In the genomic region with DNA sequence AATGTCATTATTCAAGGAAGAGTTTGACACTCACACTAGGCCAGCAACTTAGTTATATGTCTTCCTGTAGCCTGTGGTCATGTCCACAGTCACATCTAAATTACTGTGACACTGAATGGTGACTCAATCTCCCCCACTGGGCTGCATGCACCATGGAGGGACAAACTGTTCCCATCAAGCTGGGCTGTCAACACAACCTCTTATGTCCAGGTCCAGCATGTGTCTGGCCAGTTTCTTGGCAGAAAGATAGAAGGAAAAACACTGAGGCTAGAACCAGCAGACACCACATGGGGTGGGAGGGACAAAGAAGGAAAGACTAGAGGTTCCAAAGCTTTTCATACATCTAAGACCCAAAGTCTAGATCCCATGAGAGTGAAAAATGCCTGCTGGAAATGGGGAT, we compare ENCODE assay signal across 20 mouse cellular contexts.
DNase-seq lines count a peak whose midpoint lies in the region; ATAC-seq and TF ChIP-seq lines count a peak whose summit lies in the region.
"Had no signal": no experiment of that assay in that cellular context is flagged by ENCODE, and none has a peak within 500 bp of the region (broad histone marks: within the 10 kb centered on the region; RNA-seq: fewer than 3 reads in every experiment).

No protein-coding gene starts in this region.

- H3K27me3 ChIP-seq in kidney, adult 2 months (replicated peaks; ENCODE audit: control insufficient read depth, insufficient read depth, low read length), result no peaks in the 10 kb centered on the region
- H3K27me3 ChIP-seq in kidney, embryonic 14.5 days (ENCODE audit: control insufficient read depth, insufficient read depth, low read length), result no peaks in the 10 kb centered on the region
- H3K27me3 ChIP-seq: CH12.LX; intestine, embryonic 15.5 days; limb, embryonic 12.5 days; liver, embryonic 13.5 days; lung, embryonic 15.5 days had no signal

- H3K27ac ChIP-seq in kidney, adult 2 months (ENCODE audit: insufficient read depth, low read depth, low read length), result no peak overlapping the region
- H3K27ac ChIP-seq in kidney, embryonic 14.5 days (ENCODE audit: low read depth, low read length), result no peak overlapping the region
- H3K27ac ChIP-seq: embryonic facial prominence, embryonic 10.5 days; hindbrain, embryonic 14.5 days; intestine, embryonic 15.5 days; limb, embryonic 12.5 days; liver, embryonic 13.5 days; lung, embryonic 15.5 days; midbrain, embryonic 12.5 days; neural tube, embryonic 12.5 days had no signal

- no peak for TF ChIP-seq POLR2A in kidney, adult 2 months (IDR thresholded peaks at IDR 0.05; ENCODE audit: low read depth, low read length)

- no peaks in the 10 kb centered on the region for H3K36me3 ChIP-seq in kidney, adult 2 months (ENCODE audit: control insufficient read depth, insufficient read depth, low read length)
- no peaks in the 10 kb centered on the region; the same call in 1 of the 2 replicates for H3K36me3 ChIP-seq in kidney, embryonic 14.5 days (ENCODE audit: control insufficient read depth, insufficient read depth, low read length)
- H3K36me3 ChIP-seq: intestine, embryonic 15.5 days; liver, embryonic 13.5 days; lung, embryonic 15.5 days had no signal

- H3K4me3 ChIP-seq in kidney, adult 2 months (ENCODE audit: insufficient read depth, low read depth, low read length), result no peak overlapping the region
- H3K4me3 ChIP-seq in kidney, embryonic 14.5 days (ENCODE audit: low read length), result no peak overlapping the region
- H3K4me3 ChIP-seq: embryonic facial prominence, embryonic 10.5 days; intestine, embryonic 15.5 days; limb, embryonic 12.5 days; liver, embryonic 13.5 days; lung, embryonic 15.5 days; midbrain, embryonic 12.5 days; neural tube, embryonic 12.5 days had no signal

- H3K4me1 ChIP-seq in kidney, adult 2 months (ENCODE audit: control insufficient read depth, insufficient read depth, low read length), result no peaks in the 10 kb centered on the region
- no peaks in the 10 kb centered on the region for H3K4me1 ChIP-seq in kidney, embryonic 14.5 days (ENCODE audit: control insufficient read depth, insufficient read depth, low read length)
- H3K4me1 ChIP-seq: intestine, embryonic 15.5 days; liver, embryonic 13.5 days; lung, embryonic 15.5 days had no signal

- TF ChIP-seq CTCF in kidney, adult 2 months (conservative IDR thresholded peaks at IDR 0.05; ENCODE audit: insufficient read depth, insufficient read length, low read depth, low read length), result no peak

- peak; percentile 4 for DNase-seq in cerebellum, adult 8-10 months
- DNase-seq in kidney, adult 2 months, result peak; percentile 4
- DNase-seq in fibroblast of lung, adult 2 months (ENCODE audit: low read depth), result peak; percentile 7
- peak; percentile 67 to 73 for DNase-seq in heart, postnatal 10 days
- DNase-seq in right cerebral cortex, postnatal 14 days, result no peak
- DNase-seq in urinary bladder, postnatal 36 days (ENCODE audit: low spot score in 2 of 2), result no peak
- DNase-seq: gastrocnemius, postnatal 14 days; liver, embryonic 13.5 days; thymus, postnatal 25 days had no signal

- intact Hi-C loops in heart, postnatal 10 days (cut with DNase I), result no loop called here

- H3K9ac ChIP-seq in kidney, embryonic 14.5 days (ENCODE audit: low read depth, low read length), result no peak overlapping the region
- H3K9ac ChIP-seq: hindbrain, embryonic 14.5 days; intestine, embryonic 15.5 days; limb, embryonic 12.5 days; liver, embryonic 13.5 days; lung, embryonic 15.5 days; midbrain, embryonic 12.5 days; neural tube, embryonic 12.5 days had no signal

- no peak overlapping the region for H3K4me2 ChIP-seq in kidney, embryonic 14.5 days (replicated peaks; ENCODE audit: low read depth, low read length)
- H3K4me2 ChIP-seq: hindbrain, embryonic 14.5 days; intestine, embryonic 15.5 days; limb, embryonic 12.5 days; liver, embryonic 13.5 days; lung, embryonic 15.5 days; midbrain, embryonic 12.5 days; neural tube, embryonic 12.5 days had no signal

- H3K9me3 ChIP-seq in kidney, embryonic 14.5 days (ENCODE audit: control insufficient read depth, low read length), result no peaks in the 10 kb centered on the region
- H3K9me3 ChIP-seq: embryonic facial prominence, embryonic 10.5 days; intestine, embryonic 15.5 days; limb, embryonic 12.5 days; liver, embryonic 13.5 days; lung, embryonic 15.5 days; midbrain, embryonic 12.5 days; neural tube, embryonic 12.5 days had no signal

- ATAC-seq in cerebellum, adult (ENCODE audit: insufficient number of reproducible peaks, low FRiP score, low TSS enrichment), result no peak
- no peak for ATAC-seq in kidney, embryonic 14.5 days (ENCODE audit: low FRiP score, low TSS enrichment)
- ATAC-seq: forebrain, embryonic 14.5 days; intestine, embryonic 15.5 days had no signal

Comparison
In these comparisons a context has a peak if more than half of its experiments do, and no peak if none do; other contexts are left out.
1. DNase-seq: peak in cerebellum, adult 8-10 months (single experiment), kidney, adult 2 months (single experiment), fibroblast of lung, adult 2 months (single experiment) and heart, postnatal 10 days (2 of 2); none in right cerebral cortex, postnatal 14 days (single experiment) and urinary bladder, postnatal 36 days (0 of 2).